Mouse (Mus musculus): ENCODE measurements around the gene Tgm1. TPM values are rescaled to one million over a fixed set of nuclear protein-coding genes. Genes with fewer than 3 reads are reported as not detected.

Gene Tgm1
- polyA plus RNA-seq, 1 experiment from 2014 or later: 0.27 TPM

- WGBS: under 1% methylated on average over 30 of the region's 31 CpGs
Measured at GRCm38 (mm10) chr14:55745861-55746237, 32.1 kb upstream of the Tgm1 start.

GRCm38 (mm10) chr14:55745180-55745860 is 31.6 kb upstream of the Tgm1 start, which contains the start of the genes Dhrs1 and Nop9:
Dhrs1 (minus strand) TSS chr14:55745690.
Nop9 (plus strand) TSS chr14:55745693.
- no peak within 1 kb of the TSS for H3K27ac ChIP-seq (ENCODE audit: low read depth, low read length)

More at GRCm38 (mm10) chr14:55745861-55746237, 32.1 kb upstream of the Tgm1 start:
- Histone ChIP-seq H3K27me3 (ENCODE audit: control insufficient read depth, insufficient read depth, low read length) (no peaks in the 10 kb centered on the region), H3K4me2 (peak overlapping the region; percentile 93), H3K27ac (ENCODE audit: low read depth, low read length) (no peak overlapping the region), H3K4me1 (ENCODE audit: control insufficient read depth, insufficient read depth, low read length) (peaks cover 15% of the 10 kb centered on the region), H3K4me3 (ENCODE audit: low read depth, low read length) (peak overlapping the region; percentile 89), H3K9ac (ENCODE audit: low read length) (peak overlapping the region; percentile 88), H3K9me3 (ENCODE audit: control insufficient read depth, low read length) (no peaks in the 10 kb centered on the region), H3K36me3 (ENCODE audit: control insufficient read depth, insufficient read depth, low read length) (peaks cover 9% of the 10 kb centered on the region; the same call in 1 of the 2 replicates)
- DNase-seq (ENCODE audit: low spot score, missing footprints): no peak
- ATAC-seq (ENCODE audit: low FRiP score): no peak; the same call in 1 of the 2 replicates

GRCm38 (mm10) chr14:55743711-55744110 is 30.0 kb upstream of the Tgm1 start:
- Histone ChIP-seq H3K27ac (ENCODE audit: low read depth, low read length) (no peak overlapping the region), H3K9me3 (ENCODE audit: control insufficient read depth, low read length) (no peaks in the 10 kb centered on the region), H3K4me2 (no peak overlapping the region), H3K9ac (ENCODE audit: low read length) (no peak overlapping the region; the same call in 1 of the 2 replicates), H3K36me3 (ENCODE audit: control insufficient read depth, insufficient read depth, low read length) (no peaks in the 10 kb centered on the region), H3K4me1 (ENCODE audit: control insufficient read depth, insufficient read depth, low read length) (peaks cover 15% of the 10 kb centered on the region), H3K27me3 (ENCODE audit: control insufficient read depth, insufficient read depth, low read length) (no peaks in the 10 kb centered on the region), H3K4me3 (ENCODE audit: low read depth, low read length) (no peak overlapping the region)
- ATAC-seq (ENCODE audit: low FRiP score) (peak; percentile 33; the same call in 1 of the 2 replicates), DNase-seq (ENCODE audit: low spot score, missing footprints) (peak; percentile 99)
- 23% methylated on average over 10 of the region's 10 CpGs for WGBS

More at GRCm38 (mm10) chr14:55745180-55745860, 31.6 kb upstream of the Tgm1 start, which contains the start of the genes Dhrs1 and Nop9:
- H3K36me3 ChIP-seq (ENCODE audit: control insufficient read depth, insufficient read depth, low read length): peaks cover 5% of the 10 kb centered on the region; the same call in 1 of the 2 replicates
- no peaks in the 10 kb centered on the region for H3K27me3 ChIP-seq (ENCODE audit: control insufficient read depth, insufficient read depth, low read length)
- peak; percentile 96 for DNase-seq (ENCODE audit: low spot score, missing footprints)
- peak; percentile 91 for ATAC-seq (ENCODE audit: low FRiP score)
- 3% methylated on average over 29 of the region's 48 CpGs for WGBS
- peaks cover 15% of the 10 kb centered on the region for H3K4me1 ChIP-seq (ENCODE audit: control insufficient read depth, insufficient read depth, low read length)
- H3K9ac ChIP-seq (ENCODE audit: low read length): peak within 1 kb of the TSS; percentile 88
- peak within 1 kb of the TSS; percentile 89 for H3K4me3 ChIP-seq (ENCODE audit: low read depth, low read length)
- H3K4me2 ChIP-seq: peak within 1 kb of the TSS; percentile 93
- H3K9me3 ChIP-seq (ENCODE audit: control insufficient read depth, low read length): no peaks in the 10 kb centered on the region

GRCm38 (mm10) chr14:55737086-55737687 is 23.5 kb upstream of the Tgm1 start:
- Histone ChIP-seq H3K4me1 (ENCODE audit: control insufficient read depth, insufficient read depth, low read length) (no peaks in the 10 kb centered on the region), H3K36me3 (ENCODE audit: control insufficient read depth, insufficient read depth, low read length) (no peaks in the 10 kb centered on the region), H3K27me3 (ENCODE audit: control insufficient read depth, insufficient read depth, low read length) (no peaks in the 10 kb centered on the region), H3K9me3 (ENCODE audit: control insufficient read depth, low read length) (no peaks in the 10 kb centered on the region), H3K9ac (ENCODE audit: low read length) (no peak overlapping the region), H3K4me3 (ENCODE audit: low read depth, low read length) (no peak overlapping the region), H3K4me2 (no peak overlapping the region), H3K27ac (ENCODE audit: low read depth, low read length) (no peak overlapping the region)
- WGBS: 87% methylated on average over 9 of the region's 9 CpGs
- DNase-seq (ENCODE audit: low spot score, missing footprints) (no peak), ATAC-seq (ENCODE audit: low FRiP score) (no peak)

- DNase-seq (ENCODE audit: low spot score, missing footprints) (no peak), ATAC-seq (ENCODE audit: low FRiP score) (no peak)
- 78% methylated on average over 4 of the region's 4 CpGs for WGBS
- Histone ChIP-seq H3K27me3 (ENCODE audit: control insufficient read depth, insufficient read depth, low read length) (no peaks in the 10 kb centered on the region), H3K9ac (ENCODE audit: low read length) (no peak overlapping the region), H3K27ac (ENCODE audit: low read depth, low read length) (no peak overlapping the region), H3K36me3 (ENCODE audit: control insufficient read depth, insufficient read depth, low read length) (no peaks in the 10 kb centered on the region), H3K4me1 (ENCODE audit: control insufficient read depth, insufficient read depth, low read length) (no peaks in the 10 kb centered on the region), H3K9me3 (ENCODE audit: control insufficient read depth, low read length) (no peaks in the 10 kb centered on the region), H3K4me2 (no peak overlapping the region), H3K4me3 (ENCODE audit: low read depth, low read length) (no peak overlapping the region)
Measured at GRCm38 (mm10) chr14:55735758-55736157, 22.0 kb upstream of the Tgm1 start.

- H3K9ac ChIP-seq (ENCODE audit: low read length): no peak overlapping the region
- no peak overlapping the region for H3K27ac ChIP-seq (ENCODE audit: low read depth, low read length)
- H3K9me3 ChIP-seq (ENCODE audit: control insufficient read depth, low read length): no peaks in the 10 kb centered on the region
- no peaks in the 10 kb centered on the region for H3K4me1 ChIP-seq (ENCODE audit: control insufficient read depth, insufficient read depth, low read length)
- DNase-seq (ENCODE audit: low spot score, missing footprints) (no peak), ATAC-seq (ENCODE audit: low FRiP score) (no peak)
- no peaks in the 10 kb centered on the region for H3K27me3 ChIP-seq (ENCODE audit: control insufficient read depth, insufficient read depth, low read length)
- H3K4me3 ChIP-seq (ENCODE audit: low read depth, low read length): no peak overlapping the region
- WGBS: 73% methylated on average over 3 of the region's 3 CpGs
- no peak overlapping the region for H3K4me2 ChIP-seq
- H3K36me3 ChIP-seq (ENCODE audit: control insufficient read depth, insufficient read depth, low read length): no peaks in the 10 kb centered on the region
Measured at GRCm38 (mm10) chr14:55735334-55735733, 21.6 kb upstream of the Tgm1 start.

- Histone ChIP-seq H3K4me3 (ENCODE audit: low read depth, low read length) (no peak overlapping the region), H3K9ac (ENCODE audit: low read length) (no peak overlapping the region), H3K36me3 (ENCODE audit: control insufficient read depth, insufficient read depth, low read length) (no peaks in the 10 kb centered on the region), H3K9me3 (ENCODE audit: control insufficient read depth, low read length) (no peaks in the 10 kb centered on the region), H3K27ac (ENCODE audit: low read depth, low read length) (no peak overlapping the region), H3K4me1 (ENCODE audit: control insufficient read depth, insufficient read depth, low read length) (no peaks in the 10 kb centered on the region), H3K27me3 (ENCODE audit: control insufficient read depth, insufficient read depth, low read length) (no peaks in the 10 kb centered on the region), H3K4me2 (no peak overlapping the region)
- no peak for ATAC-seq (ENCODE audit: low FRiP score)
- WGBS: 80% methylated on average over 7 of the region's 7 CpGs
- DNase-seq (ENCODE audit: low spot score, missing footprints): no peak
Measured at GRCm38 (mm10) chr14:55734869-55735268, 21.1 kb upstream of the Tgm1 start.

- no peak overlapping the region for H3K4me3 ChIP-seq (ENCODE audit: low read depth, low read length)
- no peak overlapping the region for H3K9ac ChIP-seq (ENCODE audit: low read length)
- no peaks in the 10 kb centered on the region for H3K36me3 ChIP-seq (ENCODE audit: control insufficient read depth, insufficient read depth, low read length)
- ATAC-seq (ENCODE audit: low FRiP score): no peak
- H3K9me3 ChIP-seq (ENCODE audit: control insufficient read depth, low read length): no peaks in the 10 kb centered on the region
- H3K27ac ChIP-seq (ENCODE audit: low read depth, low read length): no peak overlapping the region
- H3K4me2 ChIP-seq: no peak overlapping the region
- no peak for DNase-seq (ENCODE audit: low spot score, missing footprints)
- H3K27me3 ChIP-seq (ENCODE audit: control insufficient read depth, insufficient read depth, low read length): no peaks in the 10 kb centered on the region
- H3K4me1 ChIP-seq (ENCODE audit: control insufficient read depth, insufficient read depth, low read length): no peaks in the 10 kb centered on the region
- whole genome bisulfite sequencing: 84% methylated on average over 10 of the region's 10 CpGs
Measured at GRCm38 (mm10) chr14:55733889-55734288, 20.2 kb upstream of the Tgm1 start.

GRCm38 (mm10) chr14:55730531-55731032 is 16.9 kb upstream of the Tgm1 start:
- Histone ChIP-seq H3K4me2 (no peak overlapping the region), H3K4me1 (ENCODE audit: control insufficient read depth, insufficient read depth, low read length) (no peaks in the 10 kb centered on the region), H3K36me3 (ENCODE audit: control insufficient read depth, insufficient read depth, low read length) (no peaks in the 10 kb centered on the region), H3K9ac (ENCODE audit: low read length) (no peak overlapping the region), H3K27ac (ENCODE audit: low read depth, low read length) (no peak overlapping the region), H3K9me3 (ENCODE audit: control insufficient read depth, low read length) (no peaks in the 10 kb centered on the region), H3K4me3 (ENCODE audit: low read depth, low read length) (no peak overlapping the region), H3K27me3 (ENCODE audit: control insufficient read depth, insufficient read depth, low read length) (no peaks in the 10 kb centered on the region)
- WGBS: 90% methylated on average over 7 of the region's 7 CpGs
- DNase-seq (ENCODE audit: low spot score, missing footprints) (no peak), ATAC-seq (ENCODE audit: low FRiP score) (no peak)
